Mouse (Mus musculus) limb, embryonic 13.5 days (tissue): Measurements from ENCODE around the gene Pde4b. TPM values are rescaled to one million over a fixed set of nuclear protein-coding genes. Genes with fewer than 3 reads are reported as not detected.
"Not testable (repeated sequence)": the region's sequence is repeated elsewhere in the genome, so short reads cannot be mapped to it uniquely, and the experiment has no call there.

Source experiments
- ATAC-seq: fragments of 200-750 bp; cut with Nextera tagmentation; 2 replicates; pipeline ENCODE4 v1.8.0; 2017; ENCODE audit warnings: low read depth, moderate number of reproducible peaks, moderate TSS enrichment; ENCODE audit not compliant: low FRiP score
- H3K27ac ChIP-seq: fragments of 300-500 bp; sonication (generic); 2 replicates; pipeline ENCODE4 v1.5.1; 2015; ENCODE audit warnings: inconsistent platforms, mild to moderate bottlenecking, moderate library complexity
- H3K27me3 ChIP-seq: fragments of 300-500 bp; sonication (generic); 2 replicates; pipeline ENCODE4 v1.6.1; 2015; ENCODE audit warnings: mild to moderate bottlenecking, inconsistent platforms
- H3K36me3 ChIP-seq: fragments of 300-500 bp; sonication (generic); 2 replicates; pipeline ENCODE4 v1.6.1; 2015; ENCODE audit warnings: inconsistent platforms, mild to moderate bottlenecking, moderate library complexity
- H3K4me1 ChIP-seq: fragments of 300-500 bp; sonication (generic); 2 replicates; pipeline ENCODE4 v1.6.1; 2015; ENCODE audit warnings: inconsistent platforms
- H3K4me2 ChIP-seq: fragments of 300-500 bp; sonication (generic); replicated peaks from 2 replicates; pipeline ENCODE4 v1.6.1; 2015; ENCODE audit warnings: inconsistent platforms, mild to moderate bottlenecking, moderate library complexity
- H3K4me3 ChIP-seq: fragments of 300-500 bp; sonication (generic); 2 replicates; pipeline ENCODE4 v1.5.1; 2015; ENCODE audit warnings: moderate library complexity, mild to moderate bottlenecking, inconsistent platforms
- H3K9ac ChIP-seq: fragments of 300-500 bp; sonication (generic); 2 replicates; pipeline ENCODE4 v1.6.1; 2015; ENCODE audit warnings: mild to moderate bottlenecking, inconsistent platforms
- H3K9me3 ChIP-seq: fragments of 300-500 bp; sonication (generic); 2 replicates; pipeline ENCODE4 v1.6.1; 2016; ENCODE audit warnings: inconsistent platforms
- WGBS: fragments of 180-500 bp; shearing (Covaris S2); methylation state at CpG from one replicate; pipeline ENCODE4 v1.1.7; 2015; 5-methylcytosine and 5-hydroxymethylcytosine counted together
- polyA plus RNA-seq: library from polyadenylated mRNA; unstranded; fragments of >200 nt; fragmentation: Nextera tagmentation; extraction: Ambion mirVana; gene quantifications from 2 replicates; pipeline ENCODE4 v1.2.1, GENCODE M21; 2015

The Pde4b gene
- polyA plus RNA-seq, result 14.8 and 16.2 TPM in 2 replicates

DNA sequence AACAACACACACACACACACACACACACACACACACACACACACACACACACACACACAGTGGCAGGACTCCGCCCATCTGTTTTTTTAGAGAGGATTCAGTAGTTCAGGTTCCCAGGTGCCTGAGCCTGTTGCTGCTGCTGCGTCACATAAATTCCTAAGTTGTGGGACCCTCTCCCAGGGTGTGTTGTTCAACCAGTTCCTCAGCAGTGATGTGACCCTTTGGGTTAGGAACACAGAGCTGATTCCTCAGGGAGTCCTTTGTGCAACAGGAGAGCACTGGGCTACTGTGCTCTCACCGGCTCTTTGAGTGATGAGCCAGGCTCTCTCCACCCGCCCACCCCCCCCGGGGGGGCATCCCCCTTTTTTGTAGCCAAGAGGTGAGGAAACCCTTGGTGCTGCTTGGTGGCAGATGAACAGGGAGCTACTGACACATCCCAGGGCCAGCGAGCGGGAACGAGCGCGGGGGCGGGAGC, at the start of gene Pde4b:
Gene Pde4b, plus strand, starts transcription at position 453 of the 475 bp plus-strand sequence.
- peaks cover 15% of the 10 kb centered on the region for H3K4me1 ChIP-seq
- no peak within 1 kb of the TSS for H3K27ac ChIP-seq
- ATAC-seq, result peak; percentile 19; the same call in 1 of the 2 replicates
- no peaks in the 10 kb centered on the region for H3K9me3 ChIP-seq
- H3K4me3 ChIP-seq, result peak within 1 kb of the TSS; percentile 55
- no peaks in the 10 kb centered on the region for H3K36me3 ChIP-seq
- 5% methylated on average over 11 of the region's 11 CpGs for WGBS
- peak within 1 kb of the TSS; percentile 65 for H3K9ac ChIP-seq
- H3K27me3 ChIP-seq, result peaks cover 49% of the 10 kb centered on the region
- peak within 1 kb of the TSS; percentile 93 for H3K4me2 ChIP-seq

DNA sequence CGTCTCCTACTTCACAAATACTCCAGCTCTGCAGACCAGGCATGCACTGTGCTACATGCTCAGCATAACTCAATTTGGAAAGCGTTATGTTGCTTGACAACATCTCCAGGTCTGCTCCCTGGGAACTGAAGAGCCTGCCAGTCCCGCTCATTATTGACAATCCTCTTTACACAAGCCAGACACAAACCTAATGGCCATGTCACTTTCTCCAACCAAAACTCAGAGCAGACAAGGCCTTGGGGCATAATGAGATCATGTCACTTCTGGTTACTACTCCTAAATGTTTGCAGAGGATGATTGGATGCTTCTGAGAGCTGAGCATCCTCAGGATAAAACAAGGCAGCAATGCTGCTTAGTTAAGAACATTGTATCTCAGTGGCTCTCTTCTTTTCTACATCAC, 47.2 kb upstream of the Pde4b start:
- H3K27me3 ChIP-seq, result no peaks in the 10 kb centered on the region
- peaks cover under 1% of the 10 kb centered on the region; the same call in 1 of the 2 replicates for H3K4me1 ChIP-seq
- ATAC-seq, result no peak
- no peaks in the 10 kb centered on the region for H3K9me3 ChIP-seq
- H3K9ac ChIP-seq, result no peak overlapping the region
- no peak overlapping the region for H3K27ac ChIP-seq
- WGBS, result 75% methylated on average over 3 of the region's 3 CpGs
- H3K4me3 ChIP-seq, result no peak overlapping the region
- H3K4me2 ChIP-seq, result no peak overlapping the region
- H3K36me3 ChIP-seq, result no peaks in the 10 kb centered on the region

DNA sequence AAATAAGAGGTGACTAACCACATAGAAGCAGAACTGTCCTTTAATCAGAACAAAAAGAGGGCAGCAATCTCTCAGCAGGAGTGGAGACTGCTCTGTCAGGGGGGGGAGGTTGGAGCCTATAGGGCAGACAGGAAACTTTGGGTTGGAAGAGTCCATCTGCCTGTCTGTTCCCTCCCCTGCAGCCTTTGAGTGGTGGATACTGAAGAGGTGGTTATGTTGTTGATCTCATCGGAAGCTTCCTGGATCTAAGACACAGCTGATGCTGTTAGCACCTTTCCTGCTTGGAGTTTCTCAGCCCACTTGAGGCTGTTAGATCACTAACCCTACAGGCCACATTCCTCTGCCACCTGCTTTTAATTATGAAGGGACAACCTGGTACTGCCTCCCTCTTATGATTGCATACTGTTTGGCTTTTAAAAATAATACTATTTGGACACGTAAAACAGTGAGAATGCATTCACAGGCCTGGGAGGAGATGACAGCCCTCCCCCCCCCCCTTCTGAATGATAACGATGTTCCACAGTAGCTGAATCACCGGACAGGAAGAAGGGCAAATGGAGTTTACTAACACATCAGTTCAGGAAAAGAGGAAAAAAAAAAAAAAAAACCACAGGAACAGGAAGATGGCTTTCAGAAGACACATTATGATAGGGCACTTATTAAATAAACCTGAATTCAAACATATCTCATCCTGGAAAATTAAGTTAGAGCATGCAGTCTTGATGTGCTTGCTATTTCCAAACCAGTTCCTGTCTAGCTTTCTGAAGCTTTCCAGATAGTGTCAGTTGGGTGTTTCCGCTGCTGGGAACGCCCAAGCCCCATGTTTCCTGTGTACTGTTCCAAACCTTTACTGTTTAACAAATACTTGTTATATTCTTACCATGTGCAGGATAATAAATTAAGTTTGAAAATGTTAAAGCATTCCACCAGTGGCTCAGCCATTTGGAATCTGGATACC, 41.9 kb upstream of the Pde4b start:
- no peaks in the 10 kb centered on the region for H3K36me3 ChIP-seq
- H3K4me1 ChIP-seq, result peaks cover 5% of the 10 kb centered on the region
- H3K4me3 ChIP-seq, result no peak overlapping the region
- no peaks in the 10 kb centered on the region for H3K9me3 ChIP-seq
- no peak overlapping the region for H3K9ac ChIP-seq
- 35% methylated on average over 5 of the region's 6 CpGs for WGBS
- ATAC-seq, result no peak
- H3K4me2 ChIP-seq, result no peak overlapping the region
- H3K27me3 ChIP-seq, result no peaks in the 10 kb centered on the region
- H3K27ac ChIP-seq, result no peak overlapping the region

DNA sequence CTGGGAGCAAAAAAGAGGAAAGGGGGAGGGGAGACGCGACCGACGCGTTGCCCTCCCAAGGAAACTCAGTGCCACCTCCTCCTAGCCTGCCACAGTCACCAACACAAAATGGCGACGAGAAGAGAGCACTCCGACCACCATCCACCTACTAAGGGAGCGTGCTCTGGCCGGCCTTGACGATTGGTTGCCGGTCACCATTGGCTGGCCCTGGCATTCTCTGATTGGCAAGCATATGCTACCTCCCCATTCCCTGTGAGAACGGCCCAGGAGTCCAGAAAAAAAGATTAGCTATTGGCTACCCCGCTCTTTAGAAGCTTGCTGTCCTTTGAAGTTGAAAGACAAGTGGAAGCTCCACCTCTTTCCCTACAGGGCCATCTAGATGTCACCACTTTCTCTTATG, 38.0 kb upstream of the Pde4b start:
- not testable (repeated sequence) for H3K36me3 ChIP-seq, H3K27ac ChIP-seq, H3K4me2 ChIP-seq, H3K4me1 ChIP-seq, H3K4me3 ChIP-seq, H3K9ac ChIP-seq, H3K27me3 ChIP-seq, H3K9me3 ChIP-seq
- 89% methylated on average over 14 of the region's 14 CpGs for WGBS
- peak; percentile 75; the same call in 1 of the 2 replicates for ATAC-seq

DNA sequence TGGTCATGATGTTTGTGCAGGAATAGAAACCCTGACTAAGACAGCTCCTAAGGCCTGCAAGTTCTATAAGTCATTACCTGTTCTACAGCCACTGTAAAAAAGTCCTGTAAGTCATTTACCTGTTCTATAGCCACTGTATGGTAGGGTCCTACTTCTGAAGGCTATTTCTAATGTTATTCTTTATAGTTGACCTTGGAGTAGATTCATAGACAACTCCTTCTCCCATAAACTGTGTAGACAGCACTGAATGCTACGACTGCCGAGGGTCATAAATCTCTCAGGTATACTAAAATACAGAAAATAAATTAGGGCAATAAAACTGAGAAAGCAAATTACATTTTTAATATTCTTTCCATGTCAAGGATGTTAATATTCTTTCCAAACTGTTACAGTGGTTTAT, 26.0 kb upstream of the Pde4b start:
- H3K4me3 ChIP-seq, result no peak overlapping the region
- H3K9ac ChIP-seq, result no peak overlapping the region
- no peaks in the 10 kb centered on the region for H3K36me3 ChIP-seq
- 47% methylated on average over 2 of the region's 2 CpGs for WGBS
- H3K27me3 ChIP-seq, result no peaks in the 10 kb centered on the region
- no peak for ATAC-seq
- no peaks in the 10 kb centered on the region for H3K4me1 ChIP-seq
- no peak overlapping the region for H3K27ac ChIP-seq
- H3K4me2 ChIP-seq, result no peak overlapping the region
- H3K9me3 ChIP-seq, result no peaks in the 10 kb centered on the region

DNA sequence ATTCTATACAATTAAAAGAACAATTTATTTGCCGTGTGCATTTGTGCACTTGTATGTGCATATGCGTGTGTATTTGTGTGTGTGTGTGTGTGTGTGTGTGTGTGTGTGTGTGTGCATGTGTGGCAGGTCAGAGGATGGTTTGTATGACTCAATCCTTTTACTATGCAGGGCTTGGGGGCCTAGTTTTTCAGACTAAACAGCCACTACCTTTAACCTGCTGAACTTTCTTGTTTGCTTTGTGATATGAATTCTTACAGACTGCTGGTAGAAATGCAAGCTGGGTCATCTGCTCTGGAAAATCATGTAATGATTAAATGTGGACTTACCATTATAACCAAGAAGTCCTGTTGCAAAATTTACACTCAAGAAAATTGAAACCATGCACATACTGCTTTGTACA, 18.0 kb upstream of the Pde4b start:
- H3K9ac ChIP-seq, result no peak overlapping the region
- H3K9me3 ChIP-seq, result no peaks in the 10 kb centered on the region
- WGBS, result 94% methylated on average over 2 of the region's 2 CpGs
- ATAC-seq, result no peak
- H3K27me3 ChIP-seq, result no peaks in the 10 kb centered on the region
- H3K4me2 ChIP-seq, result no peak overlapping the region
- no peak overlapping the region for H3K27ac ChIP-seq
- no peaks in the 10 kb centered on the region for H3K4me1 ChIP-seq
- H3K4me3 ChIP-seq, result no peak overlapping the region
- no peaks in the 10 kb centered on the region for H3K36me3 ChIP-seq

DNA sequence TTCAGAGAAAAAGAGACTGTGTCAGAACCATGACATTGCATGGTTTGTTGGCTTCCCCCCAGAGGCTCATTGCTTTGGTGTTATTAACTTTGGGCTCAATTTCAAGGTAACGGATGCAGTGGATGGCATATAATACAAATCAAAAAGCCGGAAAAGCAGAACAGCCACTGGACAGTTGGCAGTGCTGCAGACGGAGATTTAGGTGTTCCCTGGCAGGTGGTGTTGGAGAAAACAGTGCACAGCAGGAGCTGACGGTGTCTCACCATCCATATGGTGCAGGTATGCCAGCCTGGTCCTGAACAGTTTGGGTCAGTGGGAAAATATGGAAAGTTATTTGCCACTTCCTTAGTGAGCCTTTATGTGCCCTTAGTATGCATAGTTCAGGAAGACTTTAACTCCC, 1.0 kb upstream of the Pde4b start:
- Histone ChIP-seq H3K9me3 (no peaks in the 10 kb centered on the region), H3K36me3 (no peaks in the 10 kb centered on the region), H3K27me3 (peaks cover 49% of the 10 kb centered on the region), H3K9ac (no peak overlapping the region), H3K4me3 (no peak overlapping the region), H3K4me2 (no peak overlapping the region), H3K27ac (no peak overlapping the region), H3K4me1 (peaks cover 15% of the 10 kb centered on the region)
- WGBS, result 64% methylated on average over 4 of the region's 4 CpGs
- ATAC-seq, result no peak

DNA sequence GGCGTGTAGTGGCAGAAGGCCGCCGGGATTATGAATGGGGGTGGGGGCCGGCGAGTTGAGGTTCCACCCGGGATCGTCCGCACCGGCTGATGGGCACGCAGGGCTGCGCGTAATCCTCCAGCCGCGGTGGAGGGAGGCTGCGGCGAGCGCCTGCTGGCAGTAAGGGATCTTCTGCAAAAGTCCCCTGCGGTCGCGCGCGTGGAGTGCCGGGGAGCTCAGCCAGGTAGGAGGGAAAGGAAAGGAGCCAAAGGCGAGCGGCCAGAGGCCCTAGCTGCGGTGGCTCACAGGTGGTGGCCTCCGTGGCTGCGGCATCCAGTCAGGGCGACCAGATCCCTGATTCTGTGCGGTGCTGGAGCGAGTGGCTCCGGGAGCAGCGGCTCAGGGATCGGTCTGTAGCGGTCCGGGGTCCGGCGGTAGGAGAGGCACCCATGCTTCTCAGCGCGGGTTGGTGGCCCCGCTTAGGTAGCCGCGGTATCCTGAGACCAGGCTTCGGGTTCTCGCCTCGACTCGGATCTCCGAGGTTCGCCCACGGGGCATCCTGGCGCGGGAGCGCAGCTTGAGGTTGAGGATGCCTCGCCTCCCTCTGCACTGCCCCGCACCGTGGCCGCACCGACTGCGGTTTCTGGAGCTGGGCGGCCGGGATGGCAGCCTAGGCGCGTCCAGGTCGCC, 357 bp downstream of the Pde4b start:
- no peak overlapping the region for H3K27ac ChIP-seq
- H3K9me3 ChIP-seq, result no peaks in the 10 kb centered on the region
- H3K36me3 ChIP-seq, result no peaks in the 10 kb centered on the region
- H3K27me3 ChIP-seq, result peaks cover 49% of the 10 kb centered on the region
- peak overlapping the region; percentile 55 for H3K4me3 ChIP-seq
- ATAC-seq, result peak; percentile 64
- peak overlapping the region; percentile 93 for H3K4me2 ChIP-seq
- H3K4me1 ChIP-seq, result peaks cover 15% of the 10 kb centered on the region
- peak overlapping the region; percentile 65 for H3K9ac ChIP-seq
- under 1% methylated on average over 63 of the region's 64 CpGs for WGBS

DNA sequence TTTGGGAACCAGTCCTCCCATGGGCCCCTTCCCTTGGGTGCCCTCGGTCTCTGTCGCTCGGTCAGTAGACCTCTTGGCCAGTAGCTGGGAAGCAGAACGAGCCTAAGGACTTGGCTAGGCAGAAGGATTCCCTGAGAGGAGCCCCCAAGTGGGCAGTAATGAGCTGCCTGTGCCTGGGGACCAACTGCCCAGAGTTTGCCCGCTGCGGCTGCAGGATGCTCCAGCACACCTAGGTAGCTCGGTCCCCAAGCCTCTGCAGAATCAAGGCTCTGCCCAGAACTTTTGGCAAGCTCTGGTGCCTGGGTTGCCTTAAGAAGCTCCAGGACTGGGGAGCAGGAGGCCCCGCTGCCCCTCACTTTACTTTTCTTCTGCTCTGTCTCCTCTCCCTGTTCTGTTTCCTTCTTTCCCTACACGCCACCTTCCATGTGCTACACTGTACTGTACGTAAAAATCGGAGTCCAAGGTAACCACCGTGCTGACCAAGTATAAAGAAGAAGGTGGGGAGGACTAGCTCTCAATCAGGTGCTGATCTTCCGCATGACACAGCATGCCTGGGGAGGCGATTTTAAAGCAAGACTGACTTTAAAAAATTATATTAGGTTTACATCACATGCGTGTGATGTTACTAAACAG, 1.0 kb downstream of the Pde4b start:
- peak overlapping the region; percentile 55 for H3K4me3 ChIP-seq
- H3K9ac ChIP-seq, result peak overlapping the region; percentile 65
- peaks cover 49% of the 10 kb centered on the region for H3K27me3 ChIP-seq
- peak overlapping the region; percentile 93 for H3K4me2 ChIP-seq
- H3K4me1 ChIP-seq, result peaks cover 15% of the 10 kb centered on the region
- no peak for ATAC-seq
- H3K27ac ChIP-seq, result no peak overlapping the region
- no peaks in the 10 kb centered on the region for H3K9me3 ChIP-seq
- no peaks in the 10 kb centered on the region for H3K36me3 ChIP-seq
- 17% methylated on average over 15 of the region's 15 CpGs for WGBS

DNA sequence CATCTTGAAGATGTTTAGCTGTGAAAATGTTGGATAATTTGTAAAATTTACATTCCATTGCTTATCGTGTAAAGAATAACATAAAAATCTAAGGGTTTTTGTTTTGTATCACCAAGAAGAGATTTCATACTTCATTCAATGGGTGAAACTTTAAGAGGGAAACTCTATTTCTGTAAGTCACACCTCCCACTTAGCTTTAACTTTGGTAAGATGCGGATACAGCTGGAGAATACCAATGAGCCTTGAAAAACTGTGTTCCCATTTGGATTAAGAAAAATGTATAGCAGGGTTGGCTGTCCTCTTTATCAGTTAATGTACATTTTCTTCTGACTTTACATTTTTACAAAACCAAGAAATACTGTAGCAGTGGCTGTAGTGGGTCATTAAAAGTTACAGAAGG, 8.5 kb downstream of the Pde4b start:
- H3K4me2 ChIP-seq, result no peak overlapping the region
- H3K27ac ChIP-seq, result no peak overlapping the region
- H3K27me3 ChIP-seq, result no peaks in the 10 kb centered on the region
- H3K36me3 ChIP-seq, result no peaks in the 10 kb centered on the region
- ATAC-seq, result no peak
- H3K9ac ChIP-seq, result no peak overlapping the region
- 87% methylated on average over 2 of the region's 2 CpGs for WGBS
- no peaks in the 10 kb centered on the region for H3K9me3 ChIP-seq
- no peak overlapping the region for H3K4me3 ChIP-seq
- H3K4me1 ChIP-seq, result no peaks in the 10 kb centered on the region

DNA sequence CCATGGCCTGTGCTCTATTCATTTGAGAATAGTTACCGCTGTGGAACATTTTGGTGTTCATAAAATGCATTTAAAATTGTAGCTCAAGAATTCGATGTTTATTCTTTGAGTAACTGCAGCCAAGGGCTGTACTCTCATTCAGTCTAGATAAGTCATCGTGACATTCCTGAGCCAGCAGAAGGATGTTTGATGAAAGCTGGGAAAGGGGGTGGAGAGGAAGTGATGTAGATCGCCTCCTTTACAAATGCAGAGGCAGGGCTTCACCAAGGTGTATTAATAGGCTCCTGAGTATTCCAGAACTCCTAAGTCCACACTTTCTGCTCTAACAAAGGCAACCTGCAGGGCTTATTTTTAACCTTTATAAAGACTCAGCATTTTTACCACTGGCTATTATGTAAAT, 14.9 kb downstream of the Pde4b start:
- H3K27ac ChIP-seq, result no peak overlapping the region
- no peak overlapping the region for H3K4me3 ChIP-seq
- H3K4me2 ChIP-seq, result no peak overlapping the region
- no peak overlapping the region for H3K9ac ChIP-seq
- no peaks in the 10 kb centered on the region for H3K4me1 ChIP-seq
- H3K27me3 ChIP-seq, result no peaks in the 10 kb centered on the region
- WGBS, result 75% methylated on average over 4 of the region's 4 CpGs
- H3K36me3 ChIP-seq, result no peaks in the 10 kb centered on the region
- no peaks in the 10 kb centered on the region for H3K9me3 ChIP-seq
- no peak for ATAC-seq

DNA sequence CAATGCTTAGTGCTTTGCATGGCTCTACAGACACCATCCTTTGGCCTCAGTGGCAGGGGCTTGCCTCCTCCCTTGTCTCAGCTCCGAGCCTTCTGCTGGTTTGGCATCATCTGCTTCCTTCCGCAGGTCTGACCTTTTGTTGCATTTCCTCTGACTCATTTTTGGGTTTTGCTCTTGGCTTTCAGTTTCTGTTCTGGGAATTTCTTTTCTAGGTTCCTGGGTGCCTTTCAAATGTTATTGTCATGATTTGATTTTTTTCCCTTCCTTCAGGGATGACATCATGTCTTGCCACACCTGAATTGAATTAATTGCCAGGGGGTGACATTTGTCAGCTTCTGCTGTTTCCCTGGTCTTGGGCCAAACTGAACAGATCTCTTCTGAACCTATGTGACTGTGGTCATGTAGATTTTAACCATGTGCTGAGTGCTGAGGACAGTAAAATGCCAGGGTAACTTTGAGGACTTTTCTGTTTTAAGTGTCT, 17.2 kb downstream of the Pde4b start:
- H3K4me3 ChIP-seq, result no peak overlapping the region
- H3K9me3 ChIP-seq, result no peaks in the 10 kb centered on the region
- WGBS, result 81% methylated on average over 2 of the region's 2 CpGs
- H3K36me3 ChIP-seq, result no peaks in the 10 kb centered on the region
- no peak overlapping the region for H3K4me2 ChIP-seq
- no peak for ATAC-seq
- H3K4me1 ChIP-seq, result no peaks in the 10 kb centered on the region
- no peak overlapping the region for H3K27ac ChIP-seq
- H3K27me3 ChIP-seq, result no peaks in the 10 kb centered on the region
- H3K9ac ChIP-seq, result no peak overlapping the region
